Mouse (Mus musculus): ENCODE results near the gene Uqcc3.

Gene Uqcc3

DNA sequence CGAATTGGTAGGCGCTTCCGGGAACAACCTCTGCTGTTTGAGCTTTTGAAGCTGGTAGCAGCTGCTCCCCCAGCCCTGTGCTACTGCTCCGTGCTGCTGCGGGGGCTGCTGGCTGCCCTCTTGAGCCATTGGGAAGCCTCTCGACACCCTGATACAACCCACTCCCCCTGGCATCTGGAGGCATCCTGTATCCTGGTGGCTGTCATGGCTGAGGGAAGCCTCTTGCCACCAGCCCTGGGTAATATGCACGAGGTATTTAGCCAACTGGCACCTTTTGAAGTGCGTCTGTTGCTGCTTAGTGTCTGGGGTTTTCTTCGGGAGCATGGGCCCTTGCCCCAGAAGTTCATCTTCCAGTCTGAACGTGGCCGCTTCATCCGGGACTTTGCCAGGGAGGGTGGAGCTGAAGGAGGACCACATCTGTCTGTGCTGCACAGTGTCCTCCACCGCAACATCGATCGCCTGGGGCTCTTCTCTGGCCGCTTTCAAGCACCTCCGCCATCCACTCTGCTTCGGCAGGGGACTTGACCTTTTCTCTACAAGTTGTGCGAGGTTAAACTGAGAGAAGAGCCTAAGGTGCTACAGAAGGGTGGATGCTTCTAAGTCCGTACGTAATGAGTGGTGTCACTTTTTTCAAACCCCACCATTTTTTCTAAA, 16.6 kb upstream of the Uqcc3 start:
- in situ Hi-C loops (cut with MboI, MseI), result loop anchor here (5.0 kb wide), 2 partner anchors 75 to 80 kb away; partner anchors contain the start of genes Hnrnpul2 (in 1 of the 2) and Ttc9c (in 1 of the 2)

DNA sequence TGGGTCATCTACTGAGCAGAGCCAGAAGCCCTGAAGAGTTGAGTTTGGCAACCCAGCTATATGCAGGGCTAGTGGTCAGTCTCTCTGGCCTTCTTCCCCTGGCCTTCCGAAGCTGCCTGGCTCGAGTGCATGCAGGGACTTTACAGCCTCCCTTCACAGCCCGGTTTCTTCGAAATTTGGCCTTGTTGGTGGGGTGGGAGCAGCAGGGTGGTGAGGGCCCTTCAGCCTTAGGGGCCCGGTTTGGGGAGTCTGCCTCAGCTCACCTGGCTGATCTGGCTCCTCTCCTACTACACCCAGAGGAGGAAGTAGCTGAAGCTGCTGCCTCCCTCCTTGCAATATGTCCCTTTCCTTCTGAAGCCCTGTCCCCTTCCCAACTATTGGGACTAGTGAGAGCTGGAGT, 15.5 kb upstream of the Uqcc3 start:
- in situ Hi-C loops (cut with MboI, MseI), result loop anchor here (5.0 kb wide), 2 partner anchors 74 to 79 kb away; partner anchors contain the start of genes Hnrnpul2 (in 1 of the 2) and Ttc9c (in 1 of the 2)

DNA sequence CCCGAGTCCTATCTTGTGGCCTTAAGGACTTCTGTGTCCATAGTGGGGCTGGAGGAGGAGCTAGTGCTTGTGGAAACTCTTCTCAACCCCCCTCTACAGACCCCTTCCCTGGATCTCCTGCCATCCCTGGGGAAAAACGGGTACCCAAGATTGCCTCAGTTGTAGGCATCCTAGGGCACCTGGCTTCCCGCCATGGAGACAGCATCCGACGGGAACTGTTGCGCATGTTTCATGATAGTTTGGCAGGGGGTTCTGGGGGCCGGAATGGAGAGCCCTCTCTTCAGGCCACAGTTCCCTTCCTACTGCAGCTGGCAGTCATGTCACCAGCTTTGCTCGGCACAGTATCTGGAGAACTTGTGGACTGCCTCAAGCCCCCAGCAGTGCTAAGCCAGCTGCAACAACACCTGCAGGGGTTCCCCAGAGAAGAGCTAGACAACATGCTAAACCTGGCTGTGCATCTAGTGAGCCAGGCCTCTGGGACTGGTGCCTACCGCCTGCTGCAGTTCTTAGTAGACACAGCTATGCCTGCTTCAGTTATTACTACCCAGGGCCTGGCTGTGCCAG, 14.8 kb upstream of the Uqcc3 start:
- in situ Hi-C loops (cut with MboI, MseI), result loop anchor here (5.0 kb wide), 2 partner anchors 73 to 78 kb away; partner anchors contain the start of genes Hnrnpul2 (in 1 of the 2) and Ttc9c (in 1 of the 2)

DNA sequence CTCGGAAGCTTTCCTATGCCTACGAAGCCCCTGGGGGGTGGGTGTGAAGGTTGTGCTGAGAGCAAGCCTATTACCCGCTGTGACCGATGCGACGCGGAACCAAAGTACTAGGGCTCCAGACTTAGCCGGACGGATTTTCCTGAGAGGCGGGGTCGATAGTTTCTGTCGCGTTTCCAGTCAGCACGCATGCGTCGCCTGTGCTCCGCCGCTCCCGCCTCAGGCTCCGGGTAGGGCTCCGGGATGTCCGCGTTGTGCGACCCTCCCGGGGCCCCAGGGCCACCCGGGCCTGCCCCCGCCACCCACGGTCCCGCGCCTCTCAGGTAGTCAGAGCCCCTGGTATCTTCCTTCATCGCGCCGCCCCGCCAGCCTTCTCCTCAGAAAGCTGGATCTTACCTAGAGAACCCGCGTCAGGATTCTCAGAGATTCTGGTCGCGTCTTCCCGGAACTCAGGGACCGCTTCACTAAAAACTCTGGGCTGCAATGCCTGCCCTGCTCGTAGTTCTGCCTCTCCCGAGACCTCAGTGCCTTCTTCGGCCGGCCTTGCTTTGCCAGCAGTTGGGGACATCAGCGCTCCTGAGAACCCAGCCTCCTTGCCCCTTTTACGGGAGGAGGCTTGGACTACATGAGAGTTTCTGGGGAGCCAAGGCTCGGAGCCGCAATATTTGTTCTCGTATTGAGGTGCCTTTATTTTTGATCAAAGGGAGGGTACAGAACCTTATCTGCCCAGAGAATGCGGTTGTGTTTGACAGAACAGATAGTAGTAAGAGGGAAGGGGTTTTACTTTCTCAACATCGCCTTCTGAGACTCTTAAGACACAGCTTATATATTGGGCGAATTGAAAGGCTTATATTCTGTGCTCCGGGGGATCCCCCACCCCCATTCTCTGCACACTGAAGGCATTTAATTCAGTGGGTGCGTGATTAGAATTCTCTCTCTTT, 12.4 kb upstream of the Uqcc3 start, which contains the start of gene Ints5:
Gene Ints5 (plus strand): TSS at position 177 of the 938 bp plus-strand sequence.
- in situ Hi-C loops (cut with MboI, MseI), result loop anchor here in 1 of 2 experiments (5.0 kb wide), 1 partner anchor 49 kb away; the partner anchor contains the start of gene Mta2

DNA sequence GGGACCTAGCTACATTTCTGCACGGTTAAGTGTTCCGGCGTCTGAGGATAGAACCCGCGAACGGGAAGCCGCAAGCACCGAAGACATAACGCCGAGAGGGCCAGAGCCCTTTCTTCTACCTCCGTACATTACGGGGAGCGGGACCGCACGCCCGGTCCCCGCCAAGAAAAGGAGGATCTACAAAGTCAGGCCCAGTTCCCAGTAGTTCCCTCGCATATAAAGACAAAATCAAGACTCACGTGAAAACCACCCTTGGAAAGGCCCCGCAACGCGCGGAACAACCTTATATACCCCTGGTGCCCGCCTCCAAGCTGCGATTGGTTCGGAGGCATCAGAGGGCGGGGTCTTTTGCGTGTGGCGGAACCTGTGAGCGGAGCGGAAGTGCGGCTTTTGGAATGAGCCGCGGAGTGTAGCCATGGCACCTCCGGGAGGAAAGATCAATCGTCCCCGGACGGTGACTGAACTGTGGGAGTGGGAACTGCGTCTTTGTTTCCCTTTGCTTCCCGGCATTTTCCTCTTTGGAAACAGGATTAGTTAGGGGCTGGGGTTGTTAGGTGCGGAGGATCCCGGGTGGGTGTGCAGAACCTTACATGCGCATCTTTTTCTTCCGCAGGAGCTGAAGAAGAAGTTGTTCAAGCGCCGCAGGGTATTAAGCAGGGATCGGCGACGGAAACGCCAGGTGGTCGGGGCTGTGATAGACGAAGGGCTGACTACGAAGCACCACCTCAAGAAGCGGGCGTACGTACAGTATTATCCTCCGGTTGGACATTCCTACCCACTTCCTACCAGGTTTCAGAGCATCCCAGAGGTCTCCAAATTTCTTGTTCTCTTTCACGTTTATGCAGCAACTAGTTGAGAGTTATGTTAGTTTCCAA, 8.0 kb upstream of the Uqcc3 start, which contains the start of the genes 1810009A15Rik and Gm49416:
Gene 1810009A15Rik (plus strand): TSS at position 343 of the 875 bp plus-strand sequence.
Gene Gm49416 (plus strand): TSS at position 416 of the 875 bp plus-strand sequence.
- in situ Hi-C loops (cut with MboI, MseI), result no loop called here

DNA sequence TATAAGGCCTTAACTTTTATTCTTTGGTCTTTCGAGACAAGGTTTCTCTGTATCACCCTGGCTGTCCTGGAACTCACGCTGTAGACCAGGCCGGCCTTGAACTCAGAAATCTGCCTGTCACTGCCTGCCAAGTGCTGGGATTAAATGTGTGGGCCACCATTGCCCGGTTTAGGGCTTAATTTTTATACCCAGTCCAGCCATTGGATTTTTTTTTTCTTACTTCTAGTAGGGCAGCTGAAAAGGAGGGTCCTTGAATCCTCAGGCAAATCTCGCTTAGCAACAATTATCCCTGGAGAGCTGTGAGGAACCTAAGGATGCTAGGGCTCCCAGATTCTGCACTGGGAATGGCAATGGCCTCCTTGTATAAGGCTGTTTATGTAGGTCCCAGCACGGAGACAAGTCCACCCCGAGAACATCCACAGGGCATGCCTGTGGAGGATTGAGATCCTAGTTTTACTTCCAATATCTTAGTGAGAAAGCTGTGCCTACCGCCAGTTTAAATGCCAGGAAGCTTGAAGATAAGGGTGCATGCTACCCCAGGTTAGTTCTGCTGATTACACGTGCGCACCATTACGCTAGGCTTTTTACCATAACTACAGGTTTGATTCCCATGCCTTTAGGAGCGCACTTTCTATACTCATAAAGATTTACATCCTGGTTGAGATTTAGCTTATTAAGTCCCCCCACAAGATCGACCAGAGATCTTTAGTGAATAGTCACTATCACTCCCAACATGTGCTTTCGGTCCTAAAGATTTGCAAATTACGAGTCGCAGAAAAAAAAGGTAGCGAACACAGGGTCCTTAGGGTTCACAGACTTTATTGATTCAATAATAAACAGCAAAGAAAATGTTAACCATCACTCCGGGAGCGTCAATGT, 7.1 kb upstream of the Uqcc3 start:
- in situ Hi-C loops (cut with MboI, MseI), result no loop called here

DNA sequence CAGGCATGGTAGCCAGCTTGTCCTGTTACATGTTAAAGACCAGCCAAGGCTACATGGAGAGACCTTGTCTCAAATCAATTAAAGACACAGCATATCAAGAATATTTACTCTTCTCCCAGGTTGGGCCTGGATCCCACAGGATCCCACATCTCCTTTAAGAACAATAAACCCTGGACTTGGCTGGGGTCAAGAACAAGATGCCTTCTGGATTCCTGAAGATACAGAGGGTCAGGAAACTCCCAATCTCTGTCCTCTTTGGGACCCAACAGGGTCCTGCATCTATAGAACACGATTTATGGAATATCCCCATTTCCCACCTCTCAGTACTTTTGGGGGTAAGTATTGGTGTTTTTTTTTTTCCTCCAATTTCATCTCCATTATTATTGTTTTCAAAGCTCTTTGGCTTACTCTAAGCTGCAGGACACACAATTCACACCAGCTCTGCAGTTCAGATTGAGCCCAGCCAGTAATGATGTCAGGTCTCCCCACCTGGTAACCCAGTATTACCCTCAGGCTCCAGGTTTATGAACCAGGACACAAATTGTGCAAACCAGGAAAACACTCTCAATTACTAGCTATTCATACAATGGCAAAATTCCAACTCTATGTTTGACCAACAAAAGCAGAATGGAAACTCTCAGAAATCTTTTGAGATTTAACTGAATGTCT, 6.3 kb upstream of the Uqcc3 start:
- in situ Hi-C loops (cut with MboI, MseI), result no loop called here

DNA sequence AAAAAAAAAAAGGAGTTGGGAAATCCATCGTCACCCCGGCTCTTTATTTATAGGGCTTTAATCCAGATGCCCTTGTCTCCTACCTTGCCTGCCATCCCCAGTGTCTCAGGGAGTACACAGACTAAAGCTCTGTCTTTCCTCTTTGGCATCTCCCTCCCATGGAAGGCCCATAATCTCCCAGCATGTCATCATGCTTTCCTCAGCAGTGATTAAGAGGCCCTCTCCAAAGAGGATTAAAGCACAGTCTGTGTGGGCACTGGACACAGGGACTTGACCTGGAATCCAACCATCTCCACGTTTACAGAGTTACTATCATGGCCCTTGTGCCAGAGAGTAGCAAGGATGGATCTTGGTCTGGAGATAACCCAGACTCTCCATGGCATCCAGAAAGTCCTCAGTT, 2.9 kb upstream of the Uqcc3 start, which contains the start of the genes Lbhd1 and Gm49403:
Gene Lbhd1 (plus strand): TSS at position 117 of the 400 bp plus-strand sequence.
Gene Gm49403 (plus strand): TSS at position 315 of the 400 bp plus-strand sequence.
- in situ Hi-C loops (cut with MboI, MseI), result no loop called here

DNA sequence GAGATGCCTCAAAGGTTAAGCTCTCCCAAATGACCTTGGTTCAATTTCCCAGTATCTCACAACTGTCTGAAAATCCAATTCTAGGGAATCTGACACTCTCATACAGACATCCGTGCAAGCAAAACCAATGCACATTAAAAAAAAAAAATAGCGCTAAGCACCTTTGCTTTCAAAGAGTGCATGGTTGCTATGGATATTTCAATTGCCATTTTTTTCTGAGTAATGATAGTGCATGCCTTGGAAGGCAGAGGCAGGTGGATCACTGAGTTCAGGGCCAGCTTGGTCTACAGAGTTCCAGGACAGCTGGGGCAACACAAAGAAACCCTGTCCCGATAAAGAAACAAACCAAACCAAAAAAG, 290 bp upstream of the Uqcc3 start:
- in situ Hi-C loops (cut with MboI, MseI), result no loop called here

DNA sequence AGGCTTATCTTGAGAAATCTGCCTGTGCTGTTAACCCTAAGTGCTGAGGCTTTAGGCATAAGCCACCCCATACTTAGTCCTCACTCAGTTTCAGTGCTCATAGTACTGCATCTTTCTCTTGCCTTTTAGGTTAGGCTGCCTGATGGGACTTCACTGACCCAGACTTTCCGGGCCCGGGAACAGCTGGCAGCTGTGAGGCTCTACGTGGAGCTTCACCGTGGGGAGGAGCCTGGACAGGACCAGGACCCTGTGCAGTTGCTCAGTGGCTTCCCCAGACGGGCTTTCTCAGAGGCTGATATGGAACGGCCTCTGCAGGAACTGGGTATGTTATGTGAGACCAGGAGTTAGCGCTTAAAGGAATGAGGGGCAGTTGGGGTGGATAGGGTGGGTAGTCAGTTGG, 5.7 kb downstream of the Uqcc3 start:
- in situ Hi-C loops (cut with MboI, MseI), result loop anchor here in 1 of 2 experiments (5.0 kb wide), 1 partner anchor 1313 kb away; no protein-coding TSS in a partner anchor

DNA sequence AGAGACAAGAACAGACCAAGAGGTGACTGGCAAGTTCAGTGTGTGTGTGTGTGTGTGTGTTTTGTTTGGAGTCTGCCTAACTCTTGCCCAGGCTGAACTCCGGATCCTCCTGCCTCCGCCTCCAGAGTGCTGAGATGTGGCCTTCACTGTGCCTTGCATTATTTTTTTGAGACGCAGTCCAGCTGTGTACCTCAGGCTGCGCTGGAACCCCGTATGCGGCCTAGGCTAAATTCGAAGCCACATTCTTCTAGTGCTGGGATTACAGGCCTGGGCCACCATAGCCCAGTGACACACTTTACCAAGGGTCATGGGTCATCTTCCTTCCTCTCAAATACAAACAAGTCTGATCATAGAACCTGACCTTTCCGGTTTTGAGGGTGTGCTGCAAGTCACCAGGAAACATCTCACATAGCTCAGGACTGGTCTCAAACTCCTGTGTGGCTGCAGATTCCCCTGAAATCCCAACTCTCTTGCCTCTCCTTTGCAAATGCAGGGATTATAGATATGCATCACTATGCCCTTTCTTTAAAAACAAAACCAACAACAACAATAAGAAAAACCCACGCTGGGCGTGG, 8.4 kb downstream of the Uqcc3 start:
- in situ Hi-C loops (cut with MboI, MseI), result loop anchor here in 1 of 2 experiments (5.0 to 25.0 kb wide), 2 partner anchors 35 to 285 kb away; partner anchors contain the start of genes Bscl2, Gng3 and Slc22a8

DNA sequence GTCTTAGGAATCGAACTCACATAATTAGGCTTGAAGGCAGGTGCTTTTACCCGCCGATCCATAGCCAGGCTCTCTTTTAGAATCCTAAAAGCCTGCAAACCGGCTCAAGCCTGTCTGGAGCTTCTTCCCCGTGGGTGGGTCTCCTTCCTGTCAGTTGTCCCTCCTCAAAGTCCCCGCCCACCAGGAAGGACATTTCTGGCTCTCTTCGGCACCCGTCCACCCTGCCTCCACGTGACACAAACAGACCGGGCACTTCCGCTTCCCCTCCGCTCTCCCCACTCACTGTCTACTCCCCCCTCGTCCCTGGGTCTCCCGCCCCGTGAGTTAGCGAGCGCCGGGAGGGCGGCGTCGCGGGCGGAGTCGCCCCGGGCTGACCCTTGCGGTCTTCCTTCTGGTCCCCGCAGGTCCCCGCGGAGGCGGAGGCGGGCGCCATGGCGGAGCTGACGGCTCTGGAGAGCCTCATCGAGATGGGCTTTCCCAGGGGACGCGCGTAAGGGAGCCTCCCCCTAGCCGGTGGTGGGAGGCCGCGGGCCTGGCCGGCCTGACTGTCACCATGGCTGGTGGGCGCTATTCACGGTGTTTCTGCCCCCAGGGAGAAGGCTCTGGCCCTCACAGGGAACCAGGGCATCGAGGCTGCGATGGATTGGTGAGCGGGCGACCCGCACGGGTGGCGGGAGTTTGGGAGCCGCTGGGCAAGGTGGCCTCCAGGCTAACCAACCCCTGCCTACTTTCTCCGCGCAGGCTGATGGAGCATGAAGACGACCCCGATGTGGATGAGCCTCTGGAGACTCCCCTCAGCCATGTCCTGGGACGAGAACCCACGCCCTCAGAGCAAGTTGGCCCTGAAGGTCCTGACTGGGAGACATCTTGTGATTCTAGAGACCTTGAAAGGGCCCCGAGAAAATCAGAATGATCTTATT, 9.2 kb downstream of the Uqcc3 start, which contains the start of gene Ubxn1:
Gene Ubxn1 (plus strand): TSS at position 230 of the 920 bp plus-strand sequence.
- in situ Hi-C loops (cut with MboI, MseI), result loop anchor here in 1 of 2 experiments (5.0 to 25.0 kb wide), 2 partner anchors 34 to 284 kb away; partner anchors contain the start of genes Bscl2, Gng3 and Slc22a8

DNA sequence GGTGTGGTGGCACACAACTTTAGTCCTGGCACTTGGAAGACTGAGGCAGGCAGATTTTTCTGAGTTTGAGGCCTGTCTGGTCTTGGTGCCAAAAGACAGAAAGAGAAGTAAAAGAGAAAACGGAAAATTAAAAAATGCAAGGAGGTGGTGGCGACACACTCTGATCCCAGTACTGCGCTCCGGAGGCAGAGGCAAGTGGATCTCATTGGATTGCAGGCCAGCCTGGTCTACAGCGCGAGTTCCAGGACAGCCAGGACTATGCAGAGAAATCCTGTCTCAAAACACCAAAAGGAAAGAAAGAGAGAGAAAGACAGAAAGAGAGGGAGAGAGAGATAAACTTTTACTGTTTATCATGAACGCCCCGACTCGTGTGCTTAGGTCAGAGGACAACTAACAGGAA, 9.9 kb downstream of the Uqcc3 start:
- in situ Hi-C loops (cut with MboI, MseI), result loop anchor here in 1 of 2 experiments (5.0 to 25.0 kb wide), 2 partner anchors 34 to 284 kb away; partner anchors contain the start of genes Bscl2, Gng3 and Slc22a8

DNA sequence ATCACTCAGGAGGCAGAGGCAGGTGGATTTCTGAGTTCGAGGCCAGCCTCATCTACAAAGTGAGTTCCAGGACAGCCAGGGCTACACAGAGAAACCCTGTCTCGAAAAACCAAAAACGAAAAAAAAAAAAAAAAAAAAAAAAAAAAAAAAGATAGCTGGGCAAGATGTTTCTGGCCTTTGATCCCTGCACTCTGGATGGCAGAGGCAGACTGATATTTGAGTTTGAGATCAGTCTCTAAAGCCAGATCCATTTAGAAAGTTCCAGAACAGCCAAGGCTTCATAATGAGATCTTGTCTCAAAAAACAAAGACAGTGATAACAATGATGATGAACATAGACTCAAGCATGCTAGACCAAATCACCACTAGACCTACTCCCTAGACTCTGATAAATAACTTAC, 10.3 kb downstream of the Uqcc3 start:
- in situ Hi-C loops (cut with MboI, MseI), result loop anchor here in 1 of 2 experiments (5.0 to 25.0 kb wide), 2 partner anchors 33 to 283 kb away; partner anchors contain the start of genes Bscl2, Gng3 and Slc22a8

DNA sequence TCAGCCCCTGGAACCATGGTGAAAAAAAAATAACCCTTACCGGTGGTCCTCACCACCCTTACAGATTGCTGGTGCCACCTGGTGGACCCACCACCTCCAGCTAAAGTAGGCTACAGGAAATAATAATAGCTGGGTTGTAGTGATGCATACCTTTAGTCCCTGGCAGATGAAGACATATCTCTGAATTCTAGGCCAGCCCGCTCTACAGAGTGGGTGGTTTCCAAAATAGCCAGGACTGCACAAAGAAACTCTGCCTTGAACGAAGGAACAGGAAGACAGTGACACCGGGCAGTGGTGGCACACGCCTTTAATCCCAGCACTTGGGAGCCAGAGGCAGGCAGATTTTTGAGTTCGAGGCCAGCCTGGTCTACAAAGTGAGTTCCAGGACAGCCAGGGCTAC, 16.5 kb downstream of the Uqcc3 start:
- in situ Hi-C loops (cut with MboI, MseI), result loop anchor here in 1 of 2 experiments (25.0 kb wide), 1 partner anchor 277 kb away; the partner anchor contains the start of gene Slc22a8

DNA sequence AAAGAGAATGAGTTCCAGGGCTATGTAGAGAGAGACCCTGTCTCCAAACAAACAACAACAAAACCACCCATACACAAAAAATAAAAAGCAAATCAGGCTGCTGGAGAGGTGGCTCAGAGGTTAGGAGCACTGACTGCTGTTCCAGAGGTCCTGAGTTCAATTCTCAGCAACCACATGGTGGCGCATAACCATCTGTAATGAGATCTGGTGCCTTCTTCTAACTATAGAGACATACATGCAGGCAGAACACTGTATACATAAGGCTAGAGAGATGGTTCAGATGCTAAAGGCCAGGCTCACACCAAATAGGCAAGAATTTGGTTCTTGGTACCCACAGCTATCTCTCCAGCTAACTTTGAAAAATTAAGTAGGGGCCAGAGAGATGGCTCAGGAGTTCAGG, 21.7 kb downstream of the Uqcc3 start:
- in situ Hi-C loops (cut with MboI, MseI), result loop anchor here (10.0 to 25.0 kb wide), 3 partner anchors 272 to 1526 kb away; partner anchors contain the start of genes Scgb2a2 (in 1 of the 2), Slc22a8 (in 1 of the 2) and Syt7 (in 1 of the 2)

Data from T-helper 17 cell (primary cell).